18 mouse cellular contexts compared by ENCODE assay signal in the genomic region with DNA sequence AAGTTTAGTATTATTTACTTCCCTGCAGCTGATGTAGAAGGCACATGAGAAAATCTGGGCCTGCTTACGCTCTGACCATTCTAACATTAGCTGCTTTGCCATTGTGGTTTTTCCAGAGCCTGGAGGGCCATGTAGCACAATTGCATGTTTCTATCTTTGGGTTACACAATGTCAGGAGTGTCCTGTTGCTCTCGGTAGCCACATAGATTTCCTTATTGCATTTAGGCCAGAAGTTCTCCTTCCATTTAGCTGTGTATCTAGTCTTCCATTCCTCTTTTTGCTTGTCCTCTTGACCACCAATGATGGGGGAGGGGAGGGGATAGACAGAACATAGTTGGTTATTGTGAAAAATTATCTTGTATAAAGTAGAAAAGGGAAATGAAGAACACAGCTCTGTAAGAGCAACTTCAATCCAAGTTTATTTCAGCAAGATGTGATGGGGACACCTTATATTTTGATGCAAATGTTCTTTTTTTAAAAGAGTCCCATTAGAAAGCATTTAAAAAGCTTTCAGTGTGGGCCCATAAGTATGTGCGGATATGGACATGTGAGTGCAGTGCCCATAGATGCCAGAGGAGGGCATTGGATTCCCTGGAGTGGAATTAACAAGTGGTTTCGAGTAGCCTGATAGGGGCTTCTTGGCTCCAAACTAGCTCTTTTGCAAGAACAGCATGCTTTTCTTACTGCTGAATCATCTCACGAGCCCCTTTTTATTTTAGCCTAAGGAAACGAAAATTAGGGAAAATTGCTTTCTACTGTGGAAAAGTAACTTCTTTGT. TPM values are rescaled to one million over a fixed set of nuclear protein-coding genes. Genes with fewer than 3 reads are reported as not detected.
DNase-seq lines count a peak whose midpoint lies in the region; ATAC-seq and TF ChIP-seq lines count a peak whose summit lies in the region.
"Had no signal": no experiment of that assay in that cellular context is flagged by ENCODE, and none has a peak within 500 bp of the region (broad histone marks: within the 10 kb centered on the region; RNA-seq: fewer than 3 reads in every experiment).

No protein-coding gene starts in this region.

- no peaks in the 10 kb centered on the region for H3K9me3 ChIP-seq in liver, embryonic 14.5 days (ENCODE audit: control insufficient read depth, low read length)
- H3K9me3 ChIP-seq in MEL (replicated peaks; ENCODE audit: insufficient read depth, low read length) = no peaks in the 10 kb centered on the region
- H3K9me3 ChIP-seq: heart, embryonic 13.5 days; megakaryocyte, embryonic 14.5 days had no signal

- peak; percentile 7 for DNase-seq in adrenal gland, postnatal 14 days
- no peak for DNase-seq in adrenal gland, adult (ENCODE audit: inconsistent age in 2 of 2, low spot score in 1 of 2)
- DNase-seq in liver, embryonic 14.5 days (ENCODE audit: low read depth in 3 of 3, low spot score in 3 of 3) = no peak
- no peak for DNase-seq in liver
- DNase-seq in MEL (ENCODE audit: low read depth, low spot score) = peak; percentile 45
- peak; percentile 36 for DNase-seq in induced T-regulatory cell, adult 2 months (ENCODE audit: low read depth)
- DNase-seq in embryo, embryonic 10.5 days (ENCODE audit: low spot score) = no peak
- no peak for DNase-seq in layer of hippocampus, postnatal 36 days
- DNase-seq: adrenal gland, adult 2 months; cerebellum, adult 8-10 months; gastrocnemius, postnatal 10 days; heart, postnatal 4 days; kidney, postnatal 10 days had no signal

- H3K4me3 ChIP-seq in liver, embryonic 14.5 days (ENCODE audit: insufficient read depth in 1 of 2, low read depth in 2 of 2, low read length in 2 of 2) = no peak overlapping the region
- H3K4me3 ChIP-seq in MEL (ENCODE audit: control insufficient read depth in 1 of 2, insufficient read depth in 1 of 2, low read depth in 2 of 2, low read length in 2 of 2) = no peak overlapping the region
- H3K4me3 ChIP-seq: erythroblast, embryonic 14.5 days; heart, embryonic 13.5 days; megakaryocyte, embryonic 14.5 days had no signal

- 66% methylated on average over 6 of the region's 6 CpGs for WGBS in liver, embryonic 14.5 days (ENCODE audit: insufficient replicate concordance)

- TF ChIP-seq RAD21 in MEL (IDR thresholded peaks at IDR 0.05; ENCODE audit: low read depth, low read length) = peak; percentile 10

- H3K27ac ChIP-seq in liver, embryonic 14.5 days = no peak overlapping the region
- H3K27ac ChIP-seq in MEL (ENCODE audit: control insufficient read depth, low read depth, low read length) = no peak overlapping the region
- H3K27ac ChIP-seq: heart, embryonic 13.5 days had no signal

- TF ChIP-seq EP300 in liver, embryonic 14.5 days (IDR thresholded peaks at IDR 0.05; ENCODE audit: low read depth) = no peak
- no peak for TF ChIP-seq EP300 in MEL (IDR thresholded peaks at IDR 0.05; ENCODE audit: low read depth in 1 of 2, low read length in 2 of 2)

- no peaks in the 10 kb centered on the region for H3K36me3 ChIP-seq in liver, embryonic 14.5 days (replicated peaks; ENCODE audit: control insufficient read depth, insufficient read depth, low read depth)
- no peaks in the 10 kb centered on the region; a peak in 2 of 4 replicates for H3K36me3 ChIP-seq in MEL (ENCODE audit: control insufficient read depth in 1 of 2, insufficient read depth in 2 of 2, low read length in 2 of 2)

- no peak overlapping the region for H3K9ac ChIP-seq in liver, embryonic 14.5 days (replicated peaks)
- H3K9ac ChIP-seq in MEL (ENCODE audit: control insufficient read depth, low read depth, low read length, poor library complexity, severe bottlenecking) = no peak overlapping the region
- H3K9ac ChIP-seq: heart, embryonic 13.5 days had no signal

- ATAC-seq in liver, embryonic 14.5 days (ENCODE audit: insufficient read depth) = no peak

- no peaks in the 10 kb centered on the region for H3K27me3 ChIP-seq in liver, embryonic 14.5 days (ENCODE audit: control insufficient read depth, insufficient read depth, low read length)
- no peaks in the 10 kb centered on the region for H3K27me3 ChIP-seq in MEL (ENCODE audit: control insufficient read depth in 1 of 2, insufficient read depth in 2 of 2, low read length in 2 of 2)
- H3K27me3 ChIP-seq: CH12.LX; heart, embryonic 13.5 days; megakaryocyte, embryonic 14.5 days had no signal

- peaks cover 0 to 7% of the 10 kb centered on the region in 2 experiments; a peak in 2 of 4 replicates for H3K4me1 ChIP-seq in liver, embryonic 14.5 days (replicated peaks; ENCODE audit: control insufficient read depth in 2 of 2, insufficient read depth in 2 of 2, low read length in 1 of 2)
- H3K4me1 ChIP-seq in MEL (ENCODE audit: control insufficient read depth in 1 of 2, insufficient read depth in 2 of 2, low read length in 2 of 2) = no peaks in the 10 kb centered on the region; a peak in 1 of 4 replicates

- TF ChIP-seq POLR2A in MEL (IDR thresholded peaks at IDR 0.05; ENCODE audit: control insufficient read depth in 1 of 2, insufficient read depth in 1 of 2, low read depth in 1 of 2, low read length in 2 of 2, poor library complexity in 1 of 2) = no peak

- no peaks in the 10 kb centered on the region for H3K79me2 ChIP-seq in MEL (ENCODE audit: control insufficient read depth, insufficient read depth, low read length, poor library complexity)

- peak; percentile 22; the same call in 1 of the 2 replicates for TF ChIP-seq CTCF in liver, embryonic 14.5 days (IDR thresholded peaks at IDR 0.05; ENCODE audit: low read depth)
- TF ChIP-seq CTCF in MEL (IDR thresholded peaks at IDR 0.05 in 2 of 3, conservative IDR thresholded peaks at IDR 0.05 in 1 of 3; ENCODE audit: control insufficient read depth in 1 of 3, insufficient read depth in 1 of 3, low read depth in 2 of 3, low read length in 3 of 3, poor library complexity in 1 of 3, severe bottlenecking in 1 of 3) = peak in 1 of 3 experiments; percentile 23; a peak in 2 of 6 replicates

- H3K4me2 ChIP-seq in liver, embryonic 14.5 days (ENCODE audit: low read depth) = no peak overlapping the region
- H3K4me2 ChIP-seq: heart, embryonic 13.5 days; liver, embryonic 11.5 days had no signal

TF ChIP-seq in MEL, 35 proteins besides CTCF, POLR2A, EP300 and RAD21:
- TF ChIP-seq SMC3 (IDR thresholded peaks at IDR 0.05; ENCODE audit: low read depth, low read length) = peak; percentile 33; the same call in 1 of the 2 replicates
- no peak for TF ChIP-seq ZC3H11A (IDR thresholded peaks at IDR 0.05; ENCODE audit: low read depth, low read length)
- no peak for TF ChIP-seq BHLHE40 (IDR thresholded peaks at IDR 0.05; ENCODE audit: borderline replicate concordance, low read depth, low read length)

RNA-seq across cellular contexts. Expression of gene Scaf8, which starts 10.4 kb away (rescaled TPM):
- 40.4 and 44.0 TPM in 2 replicates for total RNA-seq in adrenal gland, postnatal 14 days (2021)
- polyA plus RNA-seq in liver, embryonic 14.5 days (2012; rRNA removed) = 7.4 and 10.1 TPM in 2 replicates
- polyA plus RNA-seq in liver, embryonic 14.5 days (2014; fragmentation: Nextera tagmentation; extraction: Ambion mirVana) = 8.2 and 8.8 TPM in 2 replicates
- total RNA-seq in MEL (2012; rRNA removed) = 14.4 and 14.8 TPM in 2 replicates
- 10 to 100 TPM in 1 of 2 experiments, not detected in 1; 24.6 TPM for polyA plus RNA-seq in MEL (2012; ENCODE audit: insufficient read depth in 1 of 2, insufficient read length in 2 of 2, low read depth in 1 of 2, low replicate concordance in 2 of 2, missing spikeins in 1 of 2)
- 10 to 100 TPM; 58.3 to 60.4 TPM for total RNA-seq in layer of hippocampus, postnatal 36 days (2021)

Comparison
In these comparisons a context has a peak if more than half of its experiments do, and no peak if none do; other contexts are left out.
1. DNase-seq: peak in adrenal gland, postnatal 14 days (single experiment), MEL (single experiment) and induced T-regulatory cell, adult 2 months (single experiment); none in adrenal gland, adult (0 of 2), liver, embryonic 14.5 days (0 of 3), liver (single experiment), embryo, embryonic 10.5 days (single experiment) and layer of hippocampus, postnatal 36 days (0 of 2).